Mouse (Mus musculus): ENCODE measurements at regions not wholly inside any gene's neighbourhood (a gene's known extent, or its start where the extent isn't known, plus 50 kb on each side); places are given as distances from the start of the nearest gene placed in this dataset.

DNA sequence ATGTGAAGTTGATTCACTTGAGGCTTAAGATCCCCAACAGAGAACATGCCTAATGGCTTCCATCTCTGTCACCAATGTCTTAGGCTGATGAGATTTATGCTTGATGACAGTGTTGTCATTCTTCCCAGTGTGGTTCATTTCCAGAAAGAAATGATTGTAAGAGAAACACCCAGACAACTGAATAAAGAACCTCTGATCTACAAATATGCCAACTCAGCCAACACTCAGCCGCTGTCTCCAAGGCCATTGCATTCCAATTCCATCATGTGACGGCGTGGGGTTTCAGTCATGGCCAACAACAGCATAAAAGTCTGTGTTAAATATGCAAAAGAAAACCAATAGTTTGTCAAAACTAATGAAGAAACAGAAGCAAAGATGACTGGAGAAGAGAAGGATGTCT, 230.7 kb upstream of the Gm21798 start:
- in situ Hi-C loops (cut with MboI; ENCODE audit: unreplicated experiment in 2 of 2): no loop called here

DNA sequence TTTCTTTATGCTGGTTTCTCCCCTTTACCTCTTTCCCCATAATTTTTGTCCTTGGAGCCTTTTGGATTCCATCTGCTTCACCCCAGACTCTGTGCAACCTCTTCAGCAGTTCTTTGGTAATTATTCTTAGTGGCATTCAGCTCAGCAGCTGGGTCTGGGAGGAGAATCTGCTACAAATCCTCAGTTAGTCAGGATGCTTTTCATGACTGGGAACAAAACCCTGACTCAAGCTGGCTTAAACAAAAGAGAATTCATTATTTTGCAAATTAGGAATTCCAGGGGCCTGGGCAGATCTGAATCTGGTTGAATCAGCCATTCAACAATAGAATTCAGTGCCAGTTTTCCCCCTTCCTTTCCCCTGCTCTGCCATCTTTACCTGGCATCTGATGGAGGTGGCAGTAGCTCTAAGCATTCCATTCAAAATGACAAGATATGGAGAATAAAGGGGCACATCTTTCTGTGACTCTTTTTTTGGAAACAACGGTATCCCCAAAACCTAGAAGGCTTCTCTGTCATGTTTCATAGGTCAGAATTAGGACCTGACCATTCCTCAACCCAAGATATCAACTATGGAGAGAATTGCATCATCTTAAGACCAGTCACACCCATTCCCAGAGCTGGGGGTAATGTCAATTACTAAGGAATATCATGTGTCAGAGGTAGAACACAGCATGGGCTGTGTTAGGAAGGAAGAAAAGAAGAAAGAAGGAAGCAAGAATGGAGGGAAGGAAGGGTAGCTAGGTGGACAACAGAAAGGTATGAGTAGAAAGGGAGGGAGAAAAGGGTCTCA, 227.2 kb upstream of the Gm21798 start:
- in situ Hi-C loops (cut with MboI; ENCODE audit: unreplicated experiment in 2 of 2): no loop called here

GRCm38 (mm10) chr15:64613503-64613902, 204.0 kb upstream of the Gm21798 start:
- in situ Hi-C loops (cut with MboI; ENCODE audit: unreplicated experiment in 2 of 2): loop anchor here in 1 of 2 experiments (25.0 kb wide), 1 partner anchor 276 kb away; no protein-coding TSS in a partner anchor

DNA sequence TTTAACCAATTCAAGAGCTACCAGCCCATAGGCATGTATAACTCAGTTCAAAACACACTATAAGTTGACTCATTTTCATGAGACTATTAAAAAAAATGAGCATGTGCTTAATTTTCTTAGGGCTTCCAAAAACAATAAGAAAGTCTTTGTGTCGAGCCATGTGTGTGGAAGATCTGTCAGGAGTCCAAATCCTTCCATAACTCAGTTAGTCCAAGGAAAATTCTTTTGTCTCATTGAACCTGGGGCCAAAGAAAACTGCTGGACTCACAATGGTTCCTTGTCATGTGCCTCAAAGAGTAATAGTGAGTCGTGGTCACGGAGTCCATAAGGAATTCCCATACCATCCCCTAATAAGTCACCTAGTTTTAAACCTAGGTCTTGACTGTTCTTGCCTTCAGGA, 199.0 kb upstream of the Gm21798 start:
- in situ Hi-C loops (cut with MboI; ENCODE audit: unreplicated experiment in 2 of 2): loop anchor here in 1 of 2 experiments (25.0 kb wide), 1 partner anchor 281 kb away; no protein-coding TSS in a partner anchor

- in situ Hi-C loops (cut with MboI; ENCODE audit: unreplicated experiment in 2 of 2): loop anchor here in 1 of 2 experiments (10.0 to 25.0 kb wide), 2 partner anchors 285 to 727 kb away; no protein-coding TSS in a partner anchor
These were observed 195.6 kb upstream of the Gm21798 start for GRCm38 (mm10) chr15:64621876-64622275.

- in situ Hi-C loops (cut with MboI; ENCODE audit: unreplicated experiment in 2 of 2): loop anchor here in 1 of 2 experiments (10.0 to 25.0 kb wide), 2 partner anchors 285 to 728 kb away; no protein-coding TSS in a partner anchor
These were observed 194.9 kb upstream of the Gm21798 start for GRCm38 (mm10) chr15:64622591-64622990.

DNA sequence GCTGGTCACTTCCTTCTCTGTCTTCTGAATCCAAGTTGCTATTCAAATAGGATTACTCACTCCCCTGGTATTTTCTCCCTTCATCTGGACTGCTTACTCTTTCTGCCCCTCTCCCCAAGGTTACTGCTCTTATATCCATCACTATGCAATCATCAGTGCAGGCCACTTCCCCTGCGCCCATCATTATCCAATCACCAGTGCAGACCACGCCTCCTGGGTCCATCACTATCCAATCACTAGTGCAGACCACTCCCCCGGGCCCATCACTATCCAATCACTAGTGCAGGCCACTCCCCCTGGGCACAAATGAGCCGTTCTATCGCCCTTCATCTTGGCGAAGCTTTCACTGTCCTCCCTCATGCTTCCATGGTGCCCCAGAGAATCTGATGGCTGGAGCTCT, 191.1 kb upstream of the Gm21798 start:
- in situ Hi-C loops (cut with MboI; ENCODE audit: unreplicated experiment in 2 of 2): loop anchor here (5.0 to 10.0 kb wide), 3 partner anchors 454 to 732 kb away; no protein-coding TSS in a partner anchor

GRCm38 (mm10) chr15:64627258-64627657, 190.2 kb upstream of the Gm21798 start:
- in situ Hi-C loops (cut with MboI; ENCODE audit: unreplicated experiment in 2 of 2): loop anchor here (5.0 to 10.0 kb wide), 3 partner anchors 455 to 732 kb away; no protein-coding TSS in a partner anchor

Data from v-Abl transformed pro-B cells (cell line).